Mouse (Mus musculus): ENCODE measurements at regions not wholly inside any gene's neighbourhood (a gene's known extent, or its start where the extent isn't known, plus 50 kb on each side); places are given as distances from the start of the nearest gene placed in this dataset.

DNA sequence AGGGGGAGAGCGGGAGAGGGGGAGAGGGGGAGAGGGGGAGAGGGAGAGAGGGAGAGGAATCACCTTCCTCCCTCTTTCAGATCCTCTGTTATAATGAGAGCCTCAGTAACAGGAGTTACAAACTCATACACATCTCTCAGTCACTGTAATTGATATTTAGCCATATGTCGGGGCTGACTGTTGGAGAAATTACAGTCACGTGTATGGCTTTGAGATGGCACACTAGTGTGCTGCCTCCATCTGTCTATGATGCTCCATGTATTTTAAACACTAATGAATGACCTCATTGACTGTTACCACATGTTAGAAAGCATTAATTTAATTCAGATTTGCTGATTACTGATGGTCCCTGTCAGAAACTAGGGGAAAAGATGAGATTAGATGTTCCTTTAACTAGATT lies 102.1 kb upstream of the Wdfy3 start:
- TF ChIP-seq EP300 (optimal IDR thresholded peaks at IDR 0.05) (no peak), CTCF (IDR thresholded peaks at IDR 0.05; ENCODE audit: low read depth) (no peak)
